Mouse (Mus musculus): ENCODE results near the gene Insyn1.

GRCm38 (mm10) chr9:58447997-58448595 lies 40.3 kb upstream of the Insyn1 start:
- no peak for TF ChIP-seq BHLHE40 (IDR thresholded peaks at IDR 0.05; ENCODE audit: low read depth, low read length)
- no peak for TF ChIP-seq POLR2A (IDR thresholded peaks at IDR 0.05; ENCODE audit: low read depth, low read length)
- TF ChIP-seq POLR2AphosphoS2 (IDR thresholded peaks at IDR 0.05; ENCODE audit: low read depth, low read length): no peak
- no peak for TF ChIP-seq EP300 (IDR thresholded peaks at IDR 0.05; ENCODE audit: low read length)
- no peak for TF ChIP-seq CTCF (conservative IDR thresholded peaks at IDR 0.05 in 1 of 2, IDR thresholded peaks at IDR 0.05 in 1 of 2; ENCODE audit: low read depth in 2 of 2, low read length in 2 of 2)
- no peak for TF ChIP-seq TCF12 (IDR thresholded peaks at IDR 0.05; ENCODE audit: low read depth, low read length)
- TF ChIP-seq CHD1 (IDR thresholded peaks at IDR 0.05; ENCODE audit: low read depth, low read length): no peak

Measured in CH12.LX (cell line).